Mouse (Mus musculus) mesoderm, embryonic 11.5 days (tissue): ENCODE data around the gene Lifr.

Source experiments
- DNase-seq: peaks from one replicate; pipeline ENCODE4 v3.0.0-alpha.2; 2012; ENCODE audit warnings: low read depth, low spot score

The Lifr gene

GRCm38 (mm10) chr15:7128627-7129126, 38.3 kb downstream of the Lifr start:
- no peak for DNase-seq

DNA sequence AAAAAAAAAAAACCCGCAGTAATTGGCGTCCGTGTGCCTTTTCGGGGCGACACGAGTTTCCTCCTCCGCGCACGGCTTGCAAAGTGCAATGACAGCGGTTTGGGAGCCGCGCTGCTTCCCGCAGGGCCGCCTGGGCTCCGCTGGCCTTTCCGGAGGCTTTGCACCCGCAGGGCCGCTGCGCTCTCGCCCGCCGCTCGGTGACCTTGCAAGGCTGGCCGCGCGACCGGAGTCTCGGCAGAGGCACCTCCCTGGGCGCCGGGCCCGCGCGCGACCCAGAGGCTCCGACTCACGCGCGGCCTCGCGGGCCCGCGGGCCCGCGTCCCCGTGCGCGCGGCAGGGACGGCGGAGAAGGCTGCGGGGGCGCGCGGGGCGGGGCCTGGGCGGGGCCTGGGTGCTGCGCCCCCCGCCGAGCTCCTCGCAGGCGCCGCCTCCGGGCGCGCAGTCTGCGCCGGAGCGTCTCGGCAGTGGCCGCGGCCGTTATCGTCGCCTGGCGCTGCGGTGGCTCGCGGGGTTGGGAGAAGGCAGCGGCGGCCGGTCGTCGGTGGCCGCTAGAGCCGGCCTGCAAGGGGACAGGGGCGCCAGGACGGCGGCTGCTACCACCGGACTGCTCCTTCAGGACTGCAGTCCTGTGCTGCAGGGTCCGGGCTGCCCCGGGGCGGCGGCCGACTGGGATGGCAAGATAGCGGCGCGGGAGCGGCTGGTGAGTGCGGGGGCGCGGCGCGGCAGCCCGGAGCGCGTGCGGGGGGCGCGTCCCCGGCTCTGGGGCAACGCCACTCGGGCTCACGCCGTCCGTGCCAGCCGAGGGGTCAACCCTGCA, 38.9 kb downstream of the Lifr start:
- DNase-seq: peak; percentile 88

GRCm38 (mm10) chr15:7129944-7130287, 39.5 kb downstream of the Lifr start:
- DNase-seq: peak; percentile 48

DNA sequence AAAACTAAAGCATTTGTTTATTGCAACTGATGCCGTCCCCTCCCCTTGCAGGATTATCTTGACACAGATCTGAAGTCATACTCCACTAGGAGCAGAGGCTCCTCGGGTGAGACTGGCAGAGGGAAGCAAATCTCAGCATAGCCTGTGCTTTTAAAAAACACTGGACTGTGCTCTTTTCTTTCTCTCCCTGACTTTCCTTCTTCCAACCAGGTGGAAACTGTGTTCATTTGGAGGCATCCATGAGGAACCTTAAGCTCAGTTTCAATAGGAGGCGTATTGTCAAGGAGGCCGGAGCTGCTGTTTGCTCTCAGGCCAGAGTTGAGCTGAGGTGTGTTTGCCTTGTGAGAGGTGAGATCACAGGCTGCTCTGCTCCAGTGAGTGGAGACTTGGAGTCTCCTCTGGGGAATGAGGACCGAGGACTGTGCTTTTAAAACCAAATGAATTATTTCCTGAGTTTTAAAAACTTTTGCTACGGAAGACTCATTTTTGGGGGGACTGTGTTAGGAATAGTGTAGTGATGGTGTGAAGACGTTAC, 40.3 kb downstream of the Lifr start:
- DNase-seq: no peak

DNA sequence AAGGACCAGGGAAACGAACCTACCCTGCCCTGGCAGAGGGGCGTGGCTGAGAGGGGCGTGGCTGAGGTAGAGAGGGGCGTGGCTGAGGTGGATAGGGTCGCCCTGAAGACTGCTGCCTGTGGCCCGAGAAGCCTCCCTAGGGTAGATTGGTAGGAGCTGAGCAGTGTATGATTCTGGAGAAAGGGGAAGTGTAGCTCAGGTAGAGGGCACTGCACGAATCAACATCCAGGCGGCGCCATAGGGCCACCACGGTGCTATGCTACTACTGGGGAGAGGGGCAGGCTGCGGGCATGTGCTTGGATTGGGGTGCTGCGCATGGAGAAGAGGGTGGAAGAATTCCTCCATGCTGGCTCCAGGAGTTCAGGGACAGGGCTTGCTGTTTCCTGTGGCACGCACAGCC, 42.3 kb downstream of the Lifr start:
- DNase-seq: no peak

DNA sequence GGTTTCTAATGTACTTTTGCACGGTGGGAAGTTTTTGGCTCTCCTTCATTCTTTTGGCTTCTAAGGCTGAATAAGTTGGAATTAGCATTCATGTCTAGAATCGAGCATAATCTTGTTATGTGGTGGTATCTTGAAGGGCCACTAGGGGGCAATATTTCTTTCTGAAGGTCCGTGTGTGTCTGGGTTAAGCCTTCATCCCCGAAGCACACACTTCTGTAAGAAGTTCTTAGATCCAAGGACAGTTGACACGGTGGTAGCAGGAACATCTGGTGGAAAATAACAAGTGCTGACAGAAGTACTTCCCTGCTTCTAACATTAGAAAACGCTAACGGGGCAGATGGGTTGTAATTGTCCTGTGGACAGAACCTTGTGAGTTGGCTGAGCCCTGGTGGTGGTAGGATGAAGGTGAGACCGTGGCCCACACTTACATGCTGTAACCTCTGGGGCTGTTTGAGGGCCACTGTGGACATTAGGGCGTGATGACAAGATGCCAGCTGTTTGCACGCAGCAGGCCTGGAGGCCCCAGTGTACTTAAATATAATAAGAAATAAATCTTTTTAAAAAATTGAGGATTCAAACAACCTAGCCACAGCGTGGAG, 44.1 kb downstream of the Lifr start:
- peak; percentile 61 for DNase-seq

DNA sequence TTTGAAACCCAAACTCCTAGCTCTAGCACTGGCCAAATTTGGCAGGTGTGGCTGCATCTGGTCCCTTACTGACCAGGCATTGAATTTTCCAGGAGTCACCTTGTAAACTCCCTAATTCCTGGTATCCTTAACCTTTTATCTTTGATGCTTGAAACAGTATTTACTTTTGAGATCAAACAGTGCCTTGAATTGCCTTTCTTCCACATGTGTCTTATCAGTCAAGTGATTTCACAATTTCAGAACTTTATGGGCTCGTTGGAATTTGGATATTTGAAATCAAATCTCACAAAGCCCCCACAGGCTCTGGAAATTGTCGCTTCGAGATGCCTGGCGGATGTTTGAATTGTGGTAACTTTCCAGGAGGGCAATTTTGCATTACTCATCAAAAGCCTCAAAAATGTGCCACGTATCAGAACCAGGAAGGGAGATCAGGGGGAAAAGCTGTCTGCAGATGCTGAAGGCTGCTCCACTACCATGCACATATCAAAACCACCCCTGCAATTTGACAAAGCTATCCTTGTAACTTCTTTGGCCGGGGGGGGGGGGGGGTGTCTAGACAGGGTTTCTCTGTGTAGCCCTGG, 45.7 kb downstream of the Lifr start:
- DNase-seq: no peak

DNA sequence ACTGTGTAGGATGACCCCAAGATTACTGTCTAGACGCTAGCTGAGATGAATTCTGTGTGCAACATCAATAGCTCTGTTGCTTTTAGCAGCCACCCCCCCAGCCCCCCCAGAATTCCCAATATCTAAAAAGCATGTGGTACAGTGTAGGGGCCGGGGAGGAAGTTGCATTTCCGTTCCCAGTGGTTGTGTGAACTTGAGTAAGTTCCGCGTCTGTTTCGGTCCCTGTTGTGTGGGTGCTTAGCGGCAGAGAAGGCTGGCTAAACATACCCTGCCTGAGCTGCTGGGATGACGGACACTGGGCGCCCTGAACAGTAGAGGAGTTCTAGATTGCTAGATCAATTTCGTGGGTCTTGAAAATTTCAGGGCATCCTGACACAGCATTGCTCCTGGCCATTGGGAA, 46.5 kb downstream of the Lifr start:
- DNase-seq: no peak

DNA sequence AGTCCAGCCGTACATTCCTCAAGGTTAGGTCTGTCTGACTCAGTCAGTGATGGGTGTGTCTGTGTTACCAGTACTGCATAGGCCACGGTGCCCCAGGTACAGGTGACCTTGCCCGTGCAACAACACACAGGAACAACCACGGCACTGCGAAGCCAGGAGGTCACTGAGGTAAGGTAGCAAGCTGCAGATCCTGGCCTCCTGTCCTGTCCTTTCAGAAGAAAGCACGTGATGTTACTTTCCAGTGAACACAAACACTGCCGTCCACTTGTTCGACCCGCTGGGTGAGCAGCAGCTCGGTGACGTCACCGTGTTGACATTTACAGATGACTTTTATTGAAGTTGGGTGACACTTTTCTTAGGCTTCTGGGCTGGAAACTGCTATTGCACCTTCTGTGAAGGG, 47.2 kb downstream of the Lifr start:
- no peak for DNase-seq

DNA sequence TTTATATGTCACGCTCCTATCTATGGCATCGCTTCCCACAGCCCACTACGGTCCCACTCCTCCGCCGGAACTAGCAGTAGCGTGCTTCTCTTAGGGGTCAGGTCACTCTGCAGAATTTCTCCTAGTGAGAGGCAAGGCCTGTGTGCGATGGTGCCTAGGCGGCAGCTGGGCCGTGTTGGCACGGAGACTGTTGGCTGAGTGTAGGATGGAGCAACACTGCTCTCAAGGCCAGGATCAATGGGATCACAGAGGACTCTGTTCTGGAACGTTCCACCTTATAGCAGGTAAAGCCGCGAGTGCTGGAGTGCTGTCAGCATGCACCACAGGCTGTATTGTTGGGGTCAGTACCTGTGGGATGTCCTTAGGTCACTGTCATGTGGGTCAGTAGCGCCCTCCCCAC, 48.1 kb downstream of the Lifr start:
- DNase-seq: no peak

- no peak for DNase-seq
Measured at GRCm38 (mm10) chr15:7140322-7140721, 49.9 kb downstream of the Lifr start.

DNA sequence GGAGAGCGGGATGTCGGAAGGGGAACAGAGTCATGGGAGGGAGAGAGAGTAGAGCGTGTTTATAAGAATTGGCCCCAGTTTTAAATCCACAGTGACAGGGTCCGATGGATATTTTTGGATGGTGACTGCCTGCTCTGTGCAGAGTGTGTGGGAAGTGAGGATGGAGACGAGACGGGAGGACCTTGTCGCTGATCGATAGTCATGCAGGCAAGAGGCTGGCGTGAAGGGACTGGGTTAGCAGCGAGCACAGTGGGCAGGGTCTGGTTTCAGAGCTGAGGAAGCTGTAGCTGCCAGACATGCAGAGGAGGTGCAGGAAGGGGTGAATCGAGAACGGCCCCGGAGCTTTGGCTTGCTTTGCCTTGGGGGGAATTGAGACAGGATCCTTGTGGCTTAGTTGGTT, 50.8 kb downstream of the Lifr start:
- no peak for DNase-seq

- DNase-seq: no peak
Measured at GRCm38 (mm10) chr15:7143689-7144170, 53.3 kb downstream of the Lifr start.

DNA sequence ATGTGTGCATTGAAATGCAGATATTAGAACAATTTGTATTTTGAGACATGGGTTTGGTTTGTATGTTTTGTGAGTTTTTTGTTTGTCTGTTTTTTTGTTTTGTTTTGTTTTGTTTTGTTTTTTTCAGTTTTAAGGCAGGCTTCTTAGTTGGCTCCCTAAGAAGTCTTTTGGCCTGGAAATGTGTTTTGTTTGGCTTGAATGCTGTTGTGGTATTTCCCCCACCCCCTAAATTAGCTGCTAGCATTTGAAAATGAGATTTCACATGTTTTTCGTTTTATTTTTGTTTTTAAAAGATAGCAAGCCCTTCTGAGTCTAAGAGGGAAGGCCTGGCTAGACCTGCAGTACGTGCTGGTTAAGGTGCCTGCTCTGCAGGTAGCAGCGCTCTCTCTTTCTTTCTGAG, 54.1 kb downstream of the Lifr start:
- no peak for DNase-seq

GRCm38 (mm10) chr15:7144942-7145341, 54.5 kb downstream of the Lifr start:
- no peak for DNase-seq

- DNase-seq: no peak
Measured at GRCm38 (mm10) chr15:7145555-7145954, 55.1 kb downstream of the Lifr start.

- DNase-seq: no peak
Measured at GRCm38 (mm10) chr15:7146529-7146928, 56.1 kb downstream of the Lifr start.

- DNase-seq: no peak
Measured at GRCm38 (mm10) chr15:7149796-7150195, 59.4 kb downstream of the Lifr start.

GRCm38 (mm10) chr15:7150591-7150990, 60.2 kb downstream of the Lifr start:
- no peak for DNase-seq

DNA sequence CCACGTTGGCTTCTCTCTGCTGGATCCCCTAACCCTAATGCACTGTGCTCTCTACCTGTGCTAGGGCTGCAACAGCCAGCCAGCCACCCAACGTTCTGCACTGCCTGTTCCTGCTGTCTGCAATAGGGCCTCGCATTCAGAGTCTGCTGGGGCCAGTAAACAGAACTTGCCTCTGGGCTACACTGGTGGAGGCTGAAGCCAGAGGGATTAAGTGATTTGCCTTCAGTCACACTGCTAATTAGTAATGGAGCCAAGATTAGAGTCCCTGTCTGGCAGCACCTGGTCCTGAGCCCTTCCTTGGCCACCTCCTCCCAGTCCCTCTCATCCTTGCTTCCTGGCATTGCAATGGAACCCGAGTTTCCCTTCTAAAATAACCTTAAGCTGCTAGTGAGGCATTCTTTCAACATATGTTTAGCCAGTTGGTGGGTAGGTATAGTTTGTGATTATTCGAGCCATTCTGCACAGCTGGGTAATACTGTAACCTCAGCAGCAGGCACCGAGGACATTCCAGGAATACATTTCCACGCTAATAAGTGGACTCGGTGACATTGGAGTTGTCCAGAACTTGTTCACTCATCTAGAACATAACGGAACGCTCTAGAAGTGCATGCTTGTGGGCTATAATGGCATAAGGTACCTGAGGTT, 61.8 kb downstream of the Lifr start:
- DNase-seq: no peak

DNA sequence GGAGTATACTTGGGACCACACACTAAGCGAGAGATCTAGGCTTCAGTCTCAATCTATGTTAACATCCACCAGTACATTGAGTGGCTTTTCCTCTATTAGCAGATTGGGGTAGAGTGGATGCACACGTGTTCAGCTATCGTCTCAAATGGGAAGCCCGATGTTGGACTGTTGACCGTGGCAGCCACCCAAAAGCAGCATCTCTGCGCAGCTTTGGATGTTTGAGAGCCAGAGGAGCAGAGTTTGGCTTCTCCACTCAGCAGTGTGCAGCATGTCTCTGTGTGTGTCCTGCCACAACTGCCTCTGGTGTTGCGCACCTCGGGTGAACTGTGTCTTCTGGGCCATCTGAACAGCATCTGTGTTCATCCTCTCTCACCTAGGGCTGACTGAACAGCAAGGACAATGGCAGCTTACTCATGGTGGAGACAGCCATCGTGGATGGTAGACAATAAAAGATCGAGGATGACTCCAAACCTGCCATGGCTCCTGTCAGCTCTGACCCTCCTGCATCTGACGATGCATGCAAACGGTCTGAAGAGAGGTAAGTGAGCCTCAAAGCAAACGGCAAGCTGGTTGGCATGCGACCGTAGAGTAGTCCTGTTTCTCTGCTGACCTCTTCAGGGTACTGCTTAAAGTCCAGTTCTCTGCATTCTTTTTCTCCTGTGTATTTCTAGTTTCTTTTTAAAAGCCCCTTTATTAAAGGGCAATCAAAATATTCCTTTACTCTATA, 63.8 kb downstream of the Lifr start:
- no peak for DNase-seq
